Mouse (Mus musculus) Muller cell, postnatal 12 days (primary cell): ENCODE data around the gene B4galt3.
A peak's percentile ranks its signal among the peaks of the same experiment; 100 is the strongest.
"Not testable (repeated sequence)": the region's sequence is repeated elsewhere in the genome, so short reads cannot be mapped to it uniquely, and the experiment has no call there.

Experiments used
- DNase-seq: peaks from one replicate; pipeline ENCODE4 v3.0.0-alpha.2; 2015; ENCODE audit errors: inconsistent ontology term

Gene B4galt3

GRCm38 (mm10) chr1:171284491-171284890 lies 14.4 kb downstream of the B4galt3 start:
- DNase-seq: no peak

- DNase-seq: no peak
These were observed 15.2 kb downstream of the B4galt3 start for GRCm38 (mm10) chr1:171285096-171285892.

- no peak for DNase-seq
These were observed 16.4 kb downstream of the B4galt3 start for GRCm38 (mm10) chr1:171286517-171286916.

GRCm38 (mm10) chr1:171287136-171288081 lies 17.3 kb downstream of the B4galt3 start, which contains the start of gene Usp21:
Usp21 (minus strand) TSS chr1:171287991.
- peak; percentile 94 for DNase-seq

- DNase-seq: no peak
These were observed 18.2 kb downstream of the B4galt3 start for GRCm38 (mm10) chr1:171288328-171288727.

- DNase-seq: no peak
These were observed 23.2 kb downstream of the B4galt3 start for GRCm38 (mm10) chr1:171293351-171293750.

GRCm38 (mm10) chr1:171293906-171294297 lies 23.8 kb downstream of the B4galt3 start:
- no peak for DNase-seq

GRCm38 (mm10) chr1:171294298-171295062 lies 24.4 kb downstream of the B4galt3 start, which contains the start of gene Ufc1:
Ufc1 (minus strand) TSS chr1:171295024.
- peak; percentile 85 for DNase-seq

- no peak for DNase-seq
These were observed 24.9 kb downstream of the B4galt3 start for GRCm38 (mm10) chr1:171295063-171295402.

- DNase-seq: no peak
These were observed 28.1 kb downstream of the B4galt3 start for GRCm38 (mm10) chr1:171298226-171298625.

GRCm38 (mm10) chr1:171306157-171306556 lies 36.0 kb downstream of the B4galt3 start:
- not testable (repeated sequence) for DNase-seq

- no peak for DNase-seq
These were observed 39.2 kb downstream of the B4galt3 start for GRCm38 (mm10) chr1:171309321-171309720.

GRCm38 (mm10) chr1:171319748-171320147 lies 49.6 kb downstream of the B4galt3 start:
- DNase-seq: no peak

GRCm38 (mm10) chr1:171320151-171320550 lies 50.0 kb downstream of the B4galt3 start:
- no peak for DNase-seq

- peak; percentile 13 for DNase-seq
These were observed 51.3 kb downstream of the B4galt3 start for GRCm38 (mm10) chr1:171321415-171321814.

GRCm38 (mm10) chr1:171322012-171322411 lies 51.9 kb downstream of the B4galt3 start:
- no peak for DNase-seq

- DNase-seq: no peak
These were observed 55.4 kb downstream of the B4galt3 start for GRCm38 (mm10) chr1:171325571-171325970.
